Mouse (Mus musculus): ENCODE results near the gene Ppp4r1.

- TF ChIP-seq CTCF (IDR thresholded peaks at IDR 0.05; ENCODE audit: control insufficient read depth, insufficient read depth, low read length) (no peak), POLR2A (IDR thresholded peaks at IDR 0.05; ENCODE audit: borderline replicate concordance, control insufficient read depth, low read depth, low read length) (no peak)
These were observed 65.5 kb downstream of the Ppp4r1 start for GRCm38 (mm10) chr17:65847694-65848449.

Data from bone marrow, adult 2 months (tissue).